Mouse (Mus musculus): ENCODE measurements around the gene Arhgap29. TPM values are rescaled to one million over a fixed set of nuclear protein-coding genes. Genes with fewer than 3 reads are reported as not detected.

The Arhgap29 gene
- polyA plus RNA-seq (2014; fragmentation: Nextera tagmentation; extraction: Ambion mirVana), result 75.2 and 82.0 TPM in 2 replicates

- Histone ChIP-seq H3K27ac (replicated peaks; ENCODE audit: low read depth, low read length) (peak within 1 kb of the TSS; percentile 55), H3K9me3 (ENCODE audit: control insufficient read depth, low read length) (peaks cover 4% of the 10 kb centered on the region; the same call in 1 of the 2 replicates), H3K36me3 (ENCODE audit: control insufficient read depth, insufficient read depth, low read length) (no peaks in the 10 kb centered on the region), H3K9ac (ENCODE audit: low read depth, low read length) (peak within 1 kb of the TSS; percentile 79), H3K27me3 (replicated peaks; ENCODE audit: control insufficient read depth, insufficient read depth, low read length) (no peaks in the 10 kb centered on the region), H3K4me1 (ENCODE audit: control insufficient read depth, insufficient read depth, low read length) (peaks cover 8% of the 10 kb centered on the region; the same call in 1 of the 2 replicates), H3K4me3 (ENCODE audit: low read depth, low read length) (peak within 1 kb of the TSS; percentile 78), H3K4me2 (ENCODE audit: low read depth, low read length) (peak within 1 kb of the TSS; percentile 88)
- no peak for DNase-seq (ENCODE audit: low spot score)
- WGBS, result 92% methylated on average over 8 of the region's 8 CpGs
- no peak for ATAC-seq (ENCODE audit: low read depth)
Measured at GRCm38 (mm10) chr3:121952041-121952591, at the start of gene Arhgap29. Gene Arhgap29, plus strand, starts transcription at chr3:121952541.

DNA sequence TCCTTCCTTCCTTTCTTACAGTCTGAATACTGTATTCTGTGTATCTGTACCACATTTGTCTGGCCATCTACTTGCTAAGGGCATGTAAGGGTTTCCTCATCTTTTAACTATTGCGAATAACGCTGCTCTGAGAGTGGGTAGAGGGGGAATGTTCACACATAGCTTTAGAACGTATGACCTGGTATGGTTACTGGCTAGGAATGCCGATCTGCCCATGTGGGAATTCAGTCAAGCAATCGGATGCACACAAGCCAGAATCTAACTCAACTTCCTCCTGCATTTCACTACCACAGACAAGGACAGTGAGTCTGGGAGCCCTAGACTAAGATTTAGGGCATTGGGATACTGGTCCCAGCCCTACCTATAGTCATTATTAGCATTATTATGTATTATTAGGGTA is 49.6 kb upstream of the Arhgap29 start:
- no peak for DNase-seq (ENCODE audit: low spot score)
- peaks cover 3% of the 10 kb centered on the region; the same call in 1 of the 2 replicates for H3K4me1 ChIP-seq (ENCODE audit: control insufficient read depth, insufficient read depth, low read length)

DNA sequence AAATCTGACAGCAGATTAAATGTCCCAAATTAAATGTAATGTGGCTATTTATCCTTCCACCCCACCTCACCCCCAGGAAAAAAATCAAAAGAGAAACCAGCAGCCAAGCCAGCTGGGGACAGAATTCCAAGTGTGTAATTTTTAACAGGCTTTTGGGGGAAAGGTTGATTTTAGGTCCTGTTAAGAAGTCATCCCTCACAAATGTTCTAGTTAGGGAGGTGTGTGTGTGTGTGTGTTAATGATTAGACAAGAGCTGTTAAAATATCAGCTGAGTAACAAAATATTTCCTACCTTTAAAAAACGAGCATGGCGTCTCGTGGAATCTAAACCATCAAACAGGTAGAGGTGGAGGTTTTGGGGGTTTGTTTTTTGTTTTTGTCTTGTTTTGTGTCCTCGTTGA is 49.1 kb upstream of the Arhgap29 start:
- no peak for ATAC-seq (ENCODE audit: low read depth)
- no peaks in the 10 kb centered on the region for H3K27me3 ChIP-seq (replicated peaks; ENCODE audit: control insufficient read depth, insufficient read depth, low read length)
- DNase-seq (ENCODE audit: low spot score), result no peak
- no peak overlapping the region for H3K27ac ChIP-seq (replicated peaks; ENCODE audit: low read depth, low read length)
- H3K4me2 ChIP-seq (ENCODE audit: low read depth, low read length), result no peak overlapping the region
- no peaks in the 10 kb centered on the region for H3K9me3 ChIP-seq (ENCODE audit: control insufficient read depth, low read length)
- H3K4me3 ChIP-seq (ENCODE audit: low read depth, low read length), result no peak overlapping the region
- H3K36me3 ChIP-seq (ENCODE audit: control insufficient read depth, insufficient read depth, low read length), result no peaks in the 10 kb centered on the region
- 50% methylated on average over 4 of the region's 4 CpGs for WGBS
- peaks cover 3% of the 10 kb centered on the region; the same call in 1 of the 2 replicates for H3K4me1 ChIP-seq (ENCODE audit: control insufficient read depth, insufficient read depth, low read length)
- no peak overlapping the region for H3K9ac ChIP-seq (ENCODE audit: low read depth, low read length)

More for the DNA sequence above, 49.6 kb upstream of the Arhgap29 start:
- no peak for ATAC-seq (ENCODE audit: low read depth)
- H3K27me3 ChIP-seq (replicated peaks; ENCODE audit: control insufficient read depth, insufficient read depth, low read length), result no peaks in the 10 kb centered on the region
- no peak overlapping the region for H3K9ac ChIP-seq (ENCODE audit: low read depth, low read length)
- WGBS, result 60% methylated on average over 5 of the region's 5 CpGs
- H3K4me2 ChIP-seq (ENCODE audit: low read depth, low read length), result no peak overlapping the region
- H3K36me3 ChIP-seq (ENCODE audit: control insufficient read depth, insufficient read depth, low read length), result no peaks in the 10 kb centered on the region
- H3K27ac ChIP-seq (replicated peaks; ENCODE audit: low read depth, low read length), result no peak overlapping the region
- no peaks in the 10 kb centered on the region for H3K9me3 ChIP-seq (ENCODE audit: control insufficient read depth, low read length)
- H3K4me3 ChIP-seq (ENCODE audit: low read depth, low read length), result no peak overlapping the region

GRCm38 (mm10) chr3:121903695-121904094 is 48.6 kb upstream of the Arhgap29 start:
- H3K4me2 ChIP-seq (ENCODE audit: low read depth, low read length), result no peak overlapping the region
- ATAC-seq (ENCODE audit: low read depth) (no peak), DNase-seq (ENCODE audit: low spot score) (no peak)
- WGBS, result 48% methylated on average over 8 of the region's 8 CpGs
- H3K4me1 ChIP-seq (ENCODE audit: control insufficient read depth, insufficient read depth, low read length), result peaks cover 3% of the 10 kb centered on the region; the same call in 1 of the 2 replicates
- H3K9me3 ChIP-seq (ENCODE audit: control insufficient read depth, low read length), result no peaks in the 10 kb centered on the region
- H3K36me3 ChIP-seq (ENCODE audit: control insufficient read depth, insufficient read depth, low read length), result no peaks in the 10 kb centered on the region
- H3K4me3 ChIP-seq (ENCODE audit: low read depth, low read length), result no peak overlapping the region
- H3K27me3 ChIP-seq (replicated peaks; ENCODE audit: control insufficient read depth, insufficient read depth, low read length), result no peaks in the 10 kb centered on the region
- no peak overlapping the region for H3K27ac ChIP-seq (replicated peaks; ENCODE audit: low read depth, low read length)
- no peak overlapping the region for H3K9ac ChIP-seq (ENCODE audit: low read depth, low read length)

DNA sequence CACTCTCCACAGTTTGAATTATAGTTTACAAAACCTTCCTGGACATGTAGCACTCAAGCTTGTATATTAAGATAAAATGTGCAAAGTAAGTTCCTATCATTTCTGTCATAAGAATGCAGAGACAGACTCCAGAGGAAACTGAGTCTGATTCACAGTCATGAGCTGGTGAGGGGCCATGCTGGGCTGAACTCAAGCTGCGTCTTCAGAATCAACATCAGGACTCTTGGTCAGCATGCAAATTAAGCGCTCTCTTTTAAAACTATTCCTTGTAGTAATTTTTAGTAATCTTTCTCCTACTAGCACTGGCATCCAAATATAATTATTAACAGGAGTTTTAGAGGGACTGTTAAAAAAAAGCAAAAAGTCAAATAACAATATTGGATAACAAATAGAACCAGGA is 47.9 kb upstream of the Arhgap29 start:
- no peak overlapping the region for H3K4me3 ChIP-seq (ENCODE audit: low read depth, low read length)
- 85% methylated on average over 2 of the region's 2 CpGs for WGBS
- no peaks in the 10 kb centered on the region for H3K36me3 ChIP-seq (ENCODE audit: control insufficient read depth, insufficient read depth, low read length)
- H3K4me1 ChIP-seq (ENCODE audit: control insufficient read depth, insufficient read depth, low read length), result peaks cover 3% of the 10 kb centered on the region; the same call in 1 of the 2 replicates
- H3K27me3 ChIP-seq (replicated peaks; ENCODE audit: control insufficient read depth, insufficient read depth, low read length), result no peaks in the 10 kb centered on the region
- no peak overlapping the region for H3K27ac ChIP-seq (replicated peaks; ENCODE audit: low read depth, low read length)
- H3K9me3 ChIP-seq (ENCODE audit: control insufficient read depth, low read length), result no peaks in the 10 kb centered on the region
- no peak for ATAC-seq (ENCODE audit: low read depth)
- DNase-seq (ENCODE audit: low spot score), result no peak
- H3K9ac ChIP-seq (ENCODE audit: low read depth, low read length), result no peak overlapping the region
- no peak overlapping the region for H3K4me2 ChIP-seq (ENCODE audit: low read depth, low read length)

DNA sequence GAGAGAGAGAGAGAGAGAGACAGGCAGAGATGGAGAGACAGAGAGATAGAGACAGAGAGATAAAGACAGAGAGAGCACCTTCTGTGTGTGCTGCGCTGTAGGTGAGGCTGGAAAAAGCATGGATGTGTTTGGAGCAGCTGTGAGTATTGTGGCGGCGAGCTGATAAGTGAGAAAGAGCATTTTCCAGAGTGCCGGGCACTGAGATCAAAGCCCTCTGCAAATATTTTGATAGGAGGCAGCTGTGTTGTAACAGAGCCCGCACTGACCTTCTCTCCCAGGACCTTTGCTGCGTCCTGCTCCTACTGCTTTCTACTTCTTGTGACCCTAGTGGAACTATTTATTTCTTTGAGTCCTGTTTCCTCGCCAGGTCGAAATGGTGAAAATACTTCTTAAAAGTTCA is 45.7 kb upstream of the Arhgap29 start:
- H3K27ac ChIP-seq (replicated peaks; ENCODE audit: low read depth, low read length), result no peak overlapping the region
- no peaks in the 10 kb centered on the region for H3K9me3 ChIP-seq (ENCODE audit: control insufficient read depth, low read length)
- peaks cover 3% of the 10 kb centered on the region; the same call in 1 of the 2 replicates for H3K4me1 ChIP-seq (ENCODE audit: control insufficient read depth, insufficient read depth, low read length)
- 25% methylated on average over 8 of the region's 8 CpGs for WGBS
- ATAC-seq (ENCODE audit: low read depth), result no peak
- no peak overlapping the region for H3K4me3 ChIP-seq (ENCODE audit: low read depth, low read length)
- no peak overlapping the region for H3K9ac ChIP-seq (ENCODE audit: low read depth, low read length)
- H3K36me3 ChIP-seq (ENCODE audit: control insufficient read depth, insufficient read depth, low read length), result no peaks in the 10 kb centered on the region
- DNase-seq (ENCODE audit: low spot score), result no peak
- no peak overlapping the region for H3K4me2 ChIP-seq (ENCODE audit: low read depth, low read length)
- no peaks in the 10 kb centered on the region for H3K27me3 ChIP-seq (replicated peaks; ENCODE audit: control insufficient read depth, insufficient read depth, low read length)

- no peak overlapping the region for H3K4me2 ChIP-seq (ENCODE audit: low read depth, low read length)
- H3K9ac ChIP-seq (ENCODE audit: low read depth, low read length), result no peak overlapping the region
- no peaks in the 10 kb centered on the region for H3K27me3 ChIP-seq (replicated peaks; ENCODE audit: control insufficient read depth, insufficient read depth, low read length)
- H3K36me3 ChIP-seq (ENCODE audit: control insufficient read depth, insufficient read depth, low read length), result no peaks in the 10 kb centered on the region
- 31% methylated on average over 3 of the region's 3 CpGs for WGBS
- H3K4me1 ChIP-seq (ENCODE audit: control insufficient read depth, insufficient read depth, low read length), result no peaks in the 10 kb centered on the region
- no peak for DNase-seq (ENCODE audit: low spot score)
- no peaks in the 10 kb centered on the region for H3K9me3 ChIP-seq (ENCODE audit: control insufficient read depth, low read length)
- no peak overlapping the region for H3K4me3 ChIP-seq (ENCODE audit: low read depth, low read length)
- no peak for ATAC-seq (ENCODE audit: low read depth)
- no peak overlapping the region for H3K27ac ChIP-seq (replicated peaks; ENCODE audit: low read depth, low read length)
Measured at GRCm38 (mm10) chr3:121909155-121909554, 43.2 kb upstream of the Arhgap29 start.

GRCm38 (mm10) chr3:121913476-121913875 is 38.9 kb upstream of the Arhgap29 start:
- H3K4me2 ChIP-seq (ENCODE audit: low read depth, low read length), result no peak overlapping the region
- 79% methylated on average over 5 of the region's 5 CpGs for WGBS
- H3K4me3 ChIP-seq (ENCODE audit: low read depth, low read length), result no peak overlapping the region
- ATAC-seq (ENCODE audit: low read depth) (no peak), DNase-seq (ENCODE audit: low spot score) (no peak)
- no peaks in the 10 kb centered on the region for H3K27me3 ChIP-seq (replicated peaks; ENCODE audit: control insufficient read depth, insufficient read depth, low read length)
- peaks cover 4% of the 10 kb centered on the region; the same call in 1 of the 2 replicates for H3K4me1 ChIP-seq (ENCODE audit: control insufficient read depth, insufficient read depth, low read length)
- H3K9ac ChIP-seq (ENCODE audit: low read depth, low read length), result no peak overlapping the region
- H3K36me3 ChIP-seq (ENCODE audit: control insufficient read depth, insufficient read depth, low read length), result no peaks in the 10 kb centered on the region
- H3K9me3 ChIP-seq (ENCODE audit: control insufficient read depth, low read length), result no peaks in the 10 kb centered on the region
- H3K27ac ChIP-seq (replicated peaks; ENCODE audit: low read depth, low read length), result no peak overlapping the region

All from embryonic facial prominence, embryonic 14.5 days (tissue).